Mouse (Mus musculus) cerebellum, postnatal 25 days (tissue): Measurements from ENCODE around the gene Gm20498.

Source experiments
- DNase-seq, 2 experiments: peaks; one replicate each; pipeline ENCODE4 v3.0.0; 2021; ENCODE audit warnings: mixed read lengths in 2 of 2

Gm20498 gene

GRCm38 (mm10) chr12:81331937-81332874 lies 200.5 kb downstream of the Gm20498 start:
- peak; percentile 87 to 88 for DNase-seq

- no peak for DNase-seq
Measured at GRCm38 (mm10) chr12:81331046-81331638, 201.6 kb downstream of the Gm20498 start.

- peak in 1 of 2 experiments; percentile 27 for DNase-seq
Measured at GRCm38 (mm10) chr12:81324991-81325390, 207.7 kb downstream of the Gm20498 start.

GRCm38 (mm10) chr12:81324116-81324515 lies 208.6 kb downstream of the Gm20498 start:
- DNase-seq = no peak

GRCm38 (mm10) chr12:81321021-81321420 lies 211.7 kb downstream of the Gm20498 start:
- DNase-seq = no peak

GRCm38 (mm10) chr12:81317811-81318210 lies 214.9 kb downstream of the Gm20498 start:
- no peak for DNase-seq

GRCm38 (mm10) chr12:81315953-81316352 lies 216.8 kb downstream of the Gm20498 start:
- peak; percentile 74 to 84 for DNase-seq
